Mouse (Mus musculus) liver, adult 2 months (tissue): ENCODE data around the gene Fam71f2.

Experiments used
- CTCF ChIP-seq: fragments of 200-500 bp; IDR thresholded peaks from 2 replicates; pipeline ENCODE4 v1.5.1; 2011; ENCODE audit warnings: low read depth, low read length, control low read depth
- POLR2A ChIP-seq: fragments of 200-500 bp; IDR thresholded peaks from 2 replicates; pipeline ENCODE4 v1.6.1; 2011; ENCODE audit warnings: low read length, control low read depth; ENCODE audit not compliant: insufficient read depth; ENCODE audit errors: extremely low read depth

- TF ChIP-seq CTCF, result no peak
- TF ChIP-seq POLR2A, result no peak
Observed at GRCm38 (mm10) chr6:29246183-29246582, 33.2 kb upstream of the Fam71f2 start.
